Mouse (Mus musculus) liver, adult 10 weeks (tissue): Measurements from ENCODE around the gene T. TPM values are rescaled to one million over a fixed set of nuclear protein-coding genes. Genes with fewer than 3 reads are reported as not detected.

Experiments
- polyA plus RNA-seq: library from polyadenylated mRNA; stranded (reverse); fragments of 350-450 nt; fragmentation: Illumina TruSeq; extraction: RNeasy Lipid Tissue Mini Kit (QIAGEN cat#74804); gene quantifications from one replicate; pipeline ENCODE4 v1.2.3, GENCODE M21; 2014; ENCODE audit warnings: low read depth, low replicate concordance

T gene
- polyA plus RNA-seq, result not detected

GRCm38 (mm10) chr17:8433978-8434960, at the start of gene T:
Gene T, plus strand, starts transcription at chr17:8434423.

Other genes with a start within 250 kb of the T start
- gene Ccr6, start 198.4 kb upstream of the T start, polyA plus RNA-seq, result not detected
- 931 TPM for gene Mpc1, start 151.5 kb upstream of the T start, polyA plus RNA-seq
- gene Sft2d1, start 123.3 kb upstream of the T start, polyA plus RNA-seq, result 82.6 TPM
- gene Prr18, start 97.0 kb upstream of the T start, polyA plus RNA-seq, result not detected
- gene T2, start 78.4 kb upstream of the T start, polyA plus RNA-seq, result not detected
- 0.13 TPM for gene Pde10a, start 90.9 kb downstream of the T start, polyA plus RNA-seq
- gene Gm17087, start 132.5 kb downstream of the T start, polyA plus RNA-seq, result not detected